Mouse (Mus musculus) heart, embryonic 16.5 days (tissue): ENCODE results near the gene Ncapd3. TPM values are rescaled to one million over a fixed set of nuclear protein-coding genes. Genes with fewer than 3 reads are reported as not detected.
A peak's percentile ranks its signal among the peaks of the same experiment; 100 is the strongest.

ENCODE experiments used
- ATAC-seq: fragments of 200-750 bp; cut with Nextera tagmentation; replicated peaks from 2 replicates; pipeline ENCODE4 v1.8.0; 2017; ENCODE audit warnings: moderate number of reproducible peaks; ENCODE audit not compliant: insufficient read depth, low FRiP score; ENCODE audit errors: extremely low read depth
- H3K27ac ChIP-seq: fragments of 300-500 bp; sonication (generic); 2 replicates; pipeline ENCODE4 v1.5.1; 2014; ENCODE audit warnings: mild to moderate bottlenecking, low read length, control low read depth, moderate library complexity
- H3K27me3 ChIP-seq: fragments of 300-500 bp; sonication (generic); 2 replicates; pipeline ENCODE4 v1.6.1; 2014; ENCODE audit warnings: low read length, mixed read lengths; ENCODE audit not compliant: control insufficient read depth, insufficient read depth
- H3K36me3 ChIP-seq: fragments of 300-500 bp; sonication (generic); 2 replicates; pipeline ENCODE4 v1.6.1; 2014; ENCODE audit not compliant: control insufficient read depth, insufficient read depth
- H3K4me1 ChIP-seq: fragments of 300-500 bp; sonication (generic); 2 replicates; pipeline ENCODE4 v1.6.1; 2014; ENCODE audit warnings: low read length, mixed read lengths; ENCODE audit not compliant: control insufficient read depth, insufficient read depth
- H3K4me2 ChIP-seq: fragments of 300-500 bp; sonication (generic); 2 replicates; pipeline ENCODE4 v1.6.1; 2014; ENCODE audit warnings: low read depth, mild to moderate bottlenecking, control low read depth, low read length
- H3K4me3 ChIP-seq: fragments of 300-500 bp; sonication (generic); 2 replicates; pipeline ENCODE4 v1.5.1; 2014; ENCODE audit warnings: mild to moderate bottlenecking, control low read depth, low read length
- H3K9ac ChIP-seq: fragments of 300-500 bp; sonication (generic); 2 replicates; pipeline ENCODE4 v1.6.1; 2014; ENCODE audit warnings: low read length, control low read depth
- H3K9me3 ChIP-seq: fragments of 300-500 bp; sonication (generic); replicated peaks from 2 replicates; pipeline ENCODE4 v1.6.1; 2016; ENCODE audit warnings: low read length; ENCODE audit not compliant: control insufficient read depth
- WGBS: fragments of 180-500 bp; shearing (Covaris S2); extraction: QIAGEN DNeasy Blood & Tissue Kit; methylation state at CpG from one replicate; pipeline ENCODE4 v1.1.7; 2014; 5-methylcytosine and 5-hydroxymethylcytosine counted together
- polyA plus RNA-seq: library from polyadenylated mRNA; unstranded; fragments of >200 nt; fragmentation: Nextera tagmentation; extraction: Ambion mirVana; gene quantifications from 2 replicates; pipeline ENCODE4 v1.2.1, GENCODE M21; 2015

The Ncapd3 gene
- polyA plus RNA-seq, 1 experiment from 2014 or later: 22.8 TPM

GRCm38 (mm10) chr9:27125450-27125849 lies 95.5 kb downstream of the Ncapd3 start:
- H3K4me1 ChIP-seq: peaks cover 9% of the 10 kb centered on the region
- WGBS: 60% methylated on average over 6 of the region's 6 CpGs
- no peaks in the 10 kb centered on the region for H3K36me3 ChIP-seq
- no peak overlapping the region for H3K4me3 ChIP-seq
- no peaks in the 10 kb centered on the region for H3K27me3 ChIP-seq
- no peak for ATAC-seq
- no peak overlapping the region for H3K9ac ChIP-seq
- H3K4me2 ChIP-seq: no peak overlapping the region
- no peak overlapping the region for H3K27ac ChIP-seq
- 0 out of 2 replicates have a peak, but pooled peaks cover 3% of the 10 kb centered on the region for H3K9me3 ChIP-seq

- Histone ChIP-seq H3K27me3 (no peaks in the 10 kb centered on the region), H3K9me3 (0 out of 2 replicates have a peak, but pooled peaks cover 3% of the 10 kb centered on the region), H3K4me3 (no peak overlapping the region), H3K36me3 (no peaks in the 10 kb centered on the region), H3K27ac (no peak overlapping the region), H3K4me2 (no peak overlapping the region), H3K9ac (no peak overlapping the region), H3K4me1 (peaks cover 9% of the 10 kb centered on the region)
- ATAC-seq: no peak
- 93% methylated on average over 6 of the region's 6 CpGs for WGBS
Measured at GRCm38 (mm10) chr9:27126543-27126942, 96.6 kb downstream of the Ncapd3 start.

- 22% methylated on average over 4 of the region's 4 CpGs for WGBS
- no peak overlapping the region for H3K27ac ChIP-seq
- no peak overlapping the region for H3K4me3 ChIP-seq
- H3K9ac ChIP-seq: no peak overlapping the region
- ATAC-seq: no peak
- peaks cover 9% of the 10 kb centered on the region for H3K4me1 ChIP-seq
- H3K9me3 ChIP-seq: no peaks in the 10 kb centered on the region
- H3K4me2 ChIP-seq: no peak overlapping the region
- H3K27me3 ChIP-seq: no peaks in the 10 kb centered on the region
- H3K36me3 ChIP-seq: no peaks in the 10 kb centered on the region
Measured at GRCm38 (mm10) chr9:27128629-27129028, 98.7 kb downstream of the Ncapd3 start.

- no peak overlapping the region for H3K27ac ChIP-seq
- H3K27me3 ChIP-seq: no peaks in the 10 kb centered on the region
- H3K9ac ChIP-seq: no peak overlapping the region
- H3K9me3 ChIP-seq: no peaks in the 10 kb centered on the region
- H3K4me2 ChIP-seq: no peak overlapping the region
- 0 out of 2 replicates have a peak, but pooled peaks cover 2% of the 10 kb centered on the region for H3K4me1 ChIP-seq
- no peak overlapping the region for H3K4me3 ChIP-seq
- ATAC-seq: no peak
- no peaks in the 10 kb centered on the region for H3K36me3 ChIP-seq
- WGBS: 59% methylated on average over 1 of the region's 1 CpGs
Measured at GRCm38 (mm10) chr9:27134410-27134809, 104.4 kb downstream of the Ncapd3 start.

- H3K4me1 ChIP-seq: peaks cover 6% of the 10 kb centered on the region
- H3K27me3 ChIP-seq: no peaks in the 10 kb centered on the region
- H3K9me3 ChIP-seq: no peaks in the 10 kb centered on the region
- no peak overlapping the region for H3K9ac ChIP-seq
- 89% methylated on average over 7 of the region's 7 CpGs for WGBS
- H3K4me2 ChIP-seq: no peak overlapping the region
- no peaks in the 10 kb centered on the region for H3K36me3 ChIP-seq
- no peak overlapping the region for H3K4me3 ChIP-seq
- no peak overlapping the region for H3K27ac ChIP-seq
- ATAC-seq: no peak
Measured at GRCm38 (mm10) chr9:27135372-27135771, 105.4 kb downstream of the Ncapd3 start.

- ATAC-seq: no peak
- H3K4me1 ChIP-seq: peaks cover 14% of the 10 kb centered on the region
- no peak overlapping the region for H3K4me2 ChIP-seq
- H3K9ac ChIP-seq: no peak overlapping the region
- no peaks in the 10 kb centered on the region for H3K27me3 ChIP-seq
- whole genome bisulfite sequencing: 61% methylated on average over 8 of the region's 8 CpGs
- H3K36me3 ChIP-seq: no peaks in the 10 kb centered on the region
- no peaks in the 10 kb centered on the region for H3K9me3 ChIP-seq
- H3K4me3 ChIP-seq: no peak overlapping the region
- no peak overlapping the region for H3K27ac ChIP-seq
Measured at GRCm38 (mm10) chr9:27136651-27137050, 106.7 kb downstream of the Ncapd3 start.

- Histone ChIP-seq H3K9me3 (no peaks in the 10 kb centered on the region), H3K4me1 (peaks cover 17% of the 10 kb centered on the region), H3K27ac (peak overlapping the region; percentile 86), H3K9ac (peak overlapping the region; percentile 52; the same call in 1 of the 2 replicates), H3K36me3 (no peaks in the 10 kb centered on the region), H3K4me2 (peak overlapping the region; percentile 28; the same call in 1 of the 2 replicates), H3K27me3 (no peaks in the 10 kb centered on the region), H3K4me3 (no peak overlapping the region)
- 63% methylated on average over 10 of the region's 10 CpGs for WGBS
- peak; percentile 77; the same call in 1 of the 2 replicates for ATAC-seq
Measured at GRCm38 (mm10) chr9:27140432-27141065, 110.6 kb downstream of the Ncapd3 start.

GRCm38 (mm10) chr9:27144271-27144840 lies 114.4 kb downstream of the Ncapd3 start:
- Histone ChIP-seq H3K36me3 (no peaks in the 10 kb centered on the region; the same call in 1 of the 2 replicates), H3K27ac (no peak overlapping the region; the same call in 1 of the 2 replicates), H3K9me3 (no peaks in the 10 kb centered on the region), H3K4me2 (no peak overlapping the region), H3K9ac (no peak overlapping the region), H3K27me3 (no peaks in the 10 kb centered on the region), H3K4me1 (peaks cover 30% of the 10 kb centered on the region), H3K4me3 (no peak overlapping the region)
- WGBS: 66% methylated on average over 4 of the region's 4 CpGs
- ATAC-seq: no peak
